Mouse (Mus musculus) testis, adult 2 months (tissue): ENCODE results near the gene Mpzl3. TPM values are rescaled to one million over a fixed set of nuclear protein-coding genes. Genes with fewer than 3 reads are reported as not detected.
A peak's percentile ranks its signal among the peaks of the same experiment; 100 is the strongest.

Experiments
- H3K27ac ChIP-seq: fragments of 200-500 bp; 2 replicates; pipeline ENCODE4 v1.5.1; 2012; ENCODE audit warnings: low read depth, low read length; ENCODE audit not compliant: control insufficient read depth, insufficient read depth
- H3K27me3 ChIP-seq: fragments of 200-500 bp; 2 replicates; pipeline ENCODE4 v1.6.1; 2012; ENCODE audit warnings: mild to moderate bottlenecking, low read length, moderate library complexity; ENCODE audit not compliant: control insufficient read depth, insufficient read depth
- H3K36me3 ChIP-seq: fragments of 200-500 bp; 2 replicates; pipeline ENCODE4 v1.6.1; 2012; ENCODE audit warnings: mild to moderate bottlenecking, low read length; ENCODE audit not compliant: control insufficient read depth, insufficient read depth
- H3K4me1 ChIP-seq: fragments of 200-500 bp; 2 replicates; pipeline ENCODE4 v1.6.1; 2012; ENCODE audit warnings: low read length; ENCODE audit not compliant: control insufficient read depth, insufficient read depth
- H3K4me3 ChIP-seq: fragments of 200-500 bp; 2 replicates; pipeline ENCODE4 v1.5.1; 2012; ENCODE audit warnings: low read depth, mild to moderate bottlenecking, low read length, moderate library complexity, mixed read lengths; ENCODE audit not compliant: control insufficient read depth
- CTCF ChIP-seq: fragments of 200-500 bp; IDR thresholded peaks from 2 replicates; pipeline ENCODE4 v1.5.1; 2012; ENCODE audit warnings: low read depth, mild to moderate bottlenecking, inconsistent platforms, low read length, moderate library complexity; ENCODE audit not compliant: control insufficient read depth, insufficient read depth, insufficient replicate concordance
- POLR2A ChIP-seq: fragments of 200-500 bp; IDR thresholded peaks from 2 replicates; pipeline ENCODE4 v1.6.1; 2012; ENCODE audit warnings: low read depth, mild to moderate bottlenecking, inconsistent platforms, low read length, moderate library complexity; ENCODE audit not compliant: control insufficient read depth
- polyA plus RNA-seq: library from polyadenylated mRNA; depleted of rRNA; stranded (reverse); fragments of >200 nt; gene quantifications from 2 replicates; pipeline ENCODE4 v1.2.3, GENCODE M21; 2012; rRNA removed

Gene Mpzl3
- 0.58 and 0.67 TPM in 2 replicates for polyA plus RNA-seq

GRCm38 (mm10) chr9:45055082-45055713 lies at the start of gene Mpzl3:
TSS of gene Mpzl3 (plus strand) at chr9:45055186.
- Histone ChIP-seq H3K4me3 (peak within 1 kb of the TSS; percentile 92), H3K4me1 (no peaks in the 10 kb centered on the region), H3K27me3 (no peaks in the 10 kb centered on the region), H3K36me3 (no peaks in the 10 kb centered on the region), H3K27ac (peak within 1 kb of the TSS; percentile 67)
- TF ChIP-seq POLR2A (peak; percentile 39), CTCF (no peak)

- H3K4me3 ChIP-seq: no peak overlapping the region
- no peaks in the 10 kb centered on the region for H3K36me3 ChIP-seq
- no peaks in the 10 kb centered on the region for H3K27me3 ChIP-seq
- TF ChIP-seq CTCF (no peak), POLR2A (no peak)
- no peak overlapping the region for H3K27ac ChIP-seq
- no peaks in the 10 kb centered on the region; the same call in 1 of the 2 replicates for H3K4me1 ChIP-seq
Observed at GRCm38 (mm10) chr9:45007404-45007803, 47.6 kb upstream of the Mpzl3 start.

- no peaks in the 10 kb centered on the region for H3K36me3 ChIP-seq
- no peak for TF ChIP-seq CTCF
- TF ChIP-seq POLR2A: no peak
- no peak overlapping the region for H3K4me3 ChIP-seq
- H3K27me3 ChIP-seq: no peaks in the 10 kb centered on the region
- no peak overlapping the region for H3K27ac ChIP-seq
- no peaks in the 10 kb centered on the region; the same call in 1 of the 2 replicates for H3K4me1 ChIP-seq
Observed at GRCm38 (mm10) chr9:45008342-45008741, 46.6 kb upstream of the Mpzl3 start.

- H3K36me3 ChIP-seq: no peaks in the 10 kb centered on the region
- H3K4me1 ChIP-seq: no peaks in the 10 kb centered on the region; the same call in 1 of the 2 replicates
- no peak within 1 kb of the TSS for H3K27ac ChIP-seq
- H3K27me3 ChIP-seq: no peaks in the 10 kb centered on the region
- TF ChIP-seq POLR2A (no peak), CTCF (no peak)
- H3K4me3 ChIP-seq: peak within 1 kb of the TSS; percentile 54
Observed at GRCm38 (mm10) chr9:45009180-45010078, 45.6 kb upstream of the Mpzl3 start, which contains the start of gene Cd3e. TSS of gene Cd3e (minus strand) at chr9:45009627.

GRCm38 (mm10) chr9:45010461-45010860 lies 44.5 kb upstream of the Mpzl3 start:
- H3K4me3 ChIP-seq: no peak overlapping the region
- H3K36me3 ChIP-seq: no peaks in the 10 kb centered on the region
- no peak overlapping the region for H3K27ac ChIP-seq
- TF ChIP-seq CTCF (no peak), POLR2A (no peak)
- H3K4me1 ChIP-seq: no peaks in the 10 kb centered on the region; the same call in 1 of the 2 replicates
- H3K27me3 ChIP-seq: no peaks in the 10 kb centered on the region

GRCm38 (mm10) chr9:45011291-45011690 lies 43.7 kb upstream of the Mpzl3 start:
- H3K4me1 ChIP-seq: no peaks in the 10 kb centered on the region; the same call in 1 of the 2 replicates
- H3K27me3 ChIP-seq: no peaks in the 10 kb centered on the region
- no peak overlapping the region for H3K27ac ChIP-seq
- H3K4me3 ChIP-seq: no peak overlapping the region
- no peak for TF ChIP-seq CTCF
- TF ChIP-seq POLR2A: no peak
- H3K36me3 ChIP-seq: no peaks in the 10 kb centered on the region

GRCm38 (mm10) chr9:45014879-45015278 lies 40.1 kb upstream of the Mpzl3 start:
- Histone ChIP-seq H3K27me3 (no peaks in the 10 kb centered on the region), H3K4me1 (no peaks in the 10 kb centered on the region; the same call in 1 of the 2 replicates), H3K27ac (no peak overlapping the region), H3K4me3 (no peak overlapping the region), H3K36me3 (no peaks in the 10 kb centered on the region)
- TF ChIP-seq POLR2A: no peak
- no peak for TF ChIP-seq CTCF
